Mouse (Mus musculus) olfactory bulb, adult 2 months (tissue): ENCODE data around the gene Relb.

Experiments
- CTCF ChIP-seq: fragments of 200-500 bp; IDR thresholded peaks from 2 replicates; pipeline ENCODE4 v1.5.1; 2012; ENCODE audit warnings: low read depth, mild to moderate bottlenecking, low read length, moderate library complexity; ENCODE audit not compliant: insufficient read depth
- POLR2A ChIP-seq: fragments of 200-500 bp; IDR thresholded peaks from 2 replicates; pipeline ENCODE4 v1.6.1; 2012; ENCODE audit warnings: mild to moderate bottlenecking, low read depth, low read length, moderate library complexity; ENCODE audit not compliant: insufficient read depth

DNA sequence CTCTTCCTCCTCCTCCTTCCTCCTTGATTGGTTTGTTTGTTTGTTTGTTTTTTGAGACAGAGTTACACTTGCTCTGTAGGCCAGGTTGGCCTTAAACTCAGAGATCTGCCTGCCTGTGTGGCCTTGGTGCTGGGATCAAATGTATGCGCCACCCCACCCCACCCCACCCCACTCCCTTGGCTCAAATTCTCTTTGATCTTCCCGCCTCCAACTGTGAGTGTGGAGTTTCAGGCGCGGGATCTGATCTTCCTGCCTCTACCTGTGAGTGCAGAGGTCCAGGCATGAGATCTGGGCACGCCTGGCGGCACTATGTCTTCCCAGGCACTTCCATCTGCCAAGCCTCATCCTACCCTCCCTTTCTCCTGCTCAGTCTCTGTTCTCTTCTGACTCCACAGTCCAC, 7.0 kb downstream of the Relb start:
- TF ChIP-seq POLR2A (no peak), CTCF (no peak)
